Mouse (Mus musculus) liver, embryonic 14.5 days (tissue): ENCODE data around the gene Prrx1.

Source experiments
- CTCF ChIP-seq: IDR thresholded peaks from 2 replicates; pipeline ENCODE4 v1.5.1; 2016; ENCODE audit warnings: antibody characterized with exemption, low read depth, control low read depth
- EP300 ChIP-seq: IDR thresholded peaks from 2 replicates; pipeline ENCODE4 v1.6.1; 2016; ENCODE audit warnings: antibody characterized with exemption, low read depth

DNA sequence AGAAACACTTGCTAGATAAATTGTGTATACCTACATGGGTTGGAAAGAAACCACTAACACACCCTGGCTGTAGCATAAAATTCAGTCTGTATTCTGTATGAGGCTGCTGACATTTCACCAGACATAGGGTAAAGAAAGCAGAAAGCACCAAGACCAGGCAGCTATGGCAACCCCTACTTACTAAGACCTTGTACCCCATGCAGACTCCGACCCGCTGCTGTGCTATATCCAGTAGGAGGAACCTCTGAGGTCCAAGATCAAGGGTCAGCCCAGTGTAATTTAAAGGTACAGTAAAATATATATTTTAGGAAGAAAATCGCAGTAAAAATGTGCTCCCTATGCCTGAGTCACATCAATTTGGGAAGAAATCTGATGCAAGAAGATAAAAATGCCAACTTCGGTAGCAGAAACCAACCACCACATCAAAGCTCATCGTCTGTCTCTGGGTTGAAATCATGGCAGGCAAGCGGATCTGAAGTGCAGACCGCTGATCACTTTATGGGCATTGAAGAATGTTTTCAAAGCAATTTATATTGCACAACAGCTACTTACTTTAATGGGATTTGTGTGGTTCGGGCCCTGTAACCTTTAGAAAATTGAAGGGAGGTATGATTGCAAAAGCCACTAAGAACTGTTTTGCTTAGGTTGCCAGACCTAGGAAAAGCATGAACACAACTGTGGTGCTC lies 46.5 kb downstream of the Prrx1 start:
- TF ChIP-seq CTCF (no peak), EP300 (no peak)
